Mouse (Mus musculus): ENCODE measurements around the gene Rbpj.

DNA sequence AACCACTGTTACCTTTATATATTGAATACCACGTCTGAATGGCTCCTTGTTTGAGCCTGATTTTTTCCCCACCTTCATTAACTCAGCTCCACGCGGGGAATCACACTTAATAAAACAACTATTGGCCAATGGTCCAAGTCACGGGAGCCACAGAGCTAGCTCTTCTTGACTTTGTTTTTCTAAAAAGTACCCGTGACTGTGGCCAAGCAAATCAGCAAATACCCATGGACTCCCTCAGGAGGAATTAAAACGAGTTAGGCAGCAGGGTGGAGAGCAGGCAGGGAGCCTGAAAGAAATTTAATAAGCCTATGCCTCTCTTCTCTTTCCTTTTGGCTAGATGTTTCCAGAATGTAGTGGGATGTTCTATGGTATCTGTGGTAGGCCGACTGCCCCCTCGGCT is 51.9 kb downstream of the Rbpj start:
- TF ChIP-seq POLR2A (IDR thresholded peaks at IDR 0.05; ENCODE audit: control insufficient read depth, low read depth, low read length): no peak
- no peak for TF ChIP-seq CTCF (IDR thresholded peaks at IDR 0.05; ENCODE audit: control insufficient read depth, insufficient read depth, insufficient replicate concordance, low read depth, low read length)
